Mouse (Mus musculus) telencephalon, adult 2 months (tissue): ENCODE measurements around the gene Rps11.
A peak's percentile ranks its signal among the peaks of the same experiment; 100 is the strongest.

Experiments
- DNase-seq: peaks from one replicate; pipeline ENCODE4 v3.0.0-alpha.2; 2011; ENCODE audit warnings: low read depth, low spot score

Gene Rps11

GRCm38 (mm10) chr7:45088597-45088996 is 35.6 kb downstream of the Rps11 start:
- no peak for DNase-seq

- no peak for DNase-seq
Measured at GRCm38 (mm10) chr7:45086084-45086483, 38.2 kb downstream of the Rps11 start.

- DNase-seq: no peak
Measured at GRCm38 (mm10) chr7:45083300-45083890, 40.8 kb downstream of the Rps11 start.

GRCm38 (mm10) chr7:45082401-45083299 is 41.6 kb downstream of the Rps11 start:
- no peak for DNase-seq

GRCm38 (mm10) chr7:45081016-45081415 is 43.2 kb downstream of the Rps11 start:
- DNase-seq: no peak

- DNase-seq: peak; percentile 59
Measured at GRCm38 (mm10) chr7:45079856-45080255, 44.4 kb downstream of the Rps11 start.

- no peak for DNase-seq
Measured at GRCm38 (mm10) chr7:45078513-45078912, 45.7 kb downstream of the Rps11 start.

GRCm38 (mm10) chr7:45077829-45078228 is 46.4 kb downstream of the Rps11 start:
- DNase-seq: no peak

- no peak for DNase-seq
Measured at GRCm38 (mm10) chr7:45077322-45077721, 46.9 kb downstream of the Rps11 start.

GRCm38 (mm10) chr7:45076501-45076900 is 47.7 kb downstream of the Rps11 start:
- DNase-seq: no peak

- no peak for DNase-seq
Measured at GRCm38 (mm10) chr7:45075405-45075804, 48.8 kb downstream of the Rps11 start.

- no peak for DNase-seq
Measured at GRCm38 (mm10) chr7:45073949-45074348, 50.3 kb downstream of the Rps11 start.

- no peak for DNase-seq
Measured at GRCm38 (mm10) chr7:45073171-45073707, 51.0 kb downstream of the Rps11 start.
